Mouse (Mus musculus) testis, adult 2 months (tissue): ENCODE results near the gene Opcml. TPM values are rescaled to one million over a fixed set of nuclear protein-coding genes. Genes with fewer than 3 reads are reported as not detected.

Source experiments
- H3K27ac ChIP-seq: fragments of 200-500 bp; 2 replicates; pipeline ENCODE4 v1.5.1; 2012; ENCODE audit warnings: low read depth, low read length; ENCODE audit not compliant: control insufficient read depth, insufficient read depth
- H3K27me3 ChIP-seq: fragments of 200-500 bp; 2 replicates; pipeline ENCODE4 v1.6.1; 2012; ENCODE audit warnings: mild to moderate bottlenecking, low read length, moderate library complexity; ENCODE audit not compliant: control insufficient read depth, insufficient read depth
- H3K36me3 ChIP-seq: fragments of 200-500 bp; 2 replicates; pipeline ENCODE4 v1.6.1; 2012; ENCODE audit warnings: mild to moderate bottlenecking, low read length; ENCODE audit not compliant: control insufficient read depth, insufficient read depth
- H3K4me1 ChIP-seq: fragments of 200-500 bp; 2 replicates; pipeline ENCODE4 v1.6.1; 2012; ENCODE audit warnings: low read length; ENCODE audit not compliant: control insufficient read depth, insufficient read depth
- H3K4me3 ChIP-seq: fragments of 200-500 bp; 2 replicates; pipeline ENCODE4 v1.5.1; 2012; ENCODE audit warnings: low read depth, mild to moderate bottlenecking, low read length, moderate library complexity, mixed read lengths; ENCODE audit not compliant: control insufficient read depth
- CTCF ChIP-seq: fragments of 200-500 bp; IDR thresholded peaks from 2 replicates; pipeline ENCODE4 v1.5.1; 2012; ENCODE audit warnings: low read depth, mild to moderate bottlenecking, inconsistent platforms, low read length, moderate library complexity; ENCODE audit not compliant: control insufficient read depth, insufficient read depth, insufficient replicate concordance
- POLR2A ChIP-seq: fragments of 200-500 bp; IDR thresholded peaks from 2 replicates; pipeline ENCODE4 v1.6.1; 2012; ENCODE audit warnings: low read depth, mild to moderate bottlenecking, inconsistent platforms, low read length, moderate library complexity; ENCODE audit not compliant: control insufficient read depth
- polyA plus RNA-seq: library from polyadenylated mRNA; depleted of rRNA; stranded (reverse); fragments of >200 nt; gene quantifications from 2 replicates; pipeline ENCODE4 v1.2.3, GENCODE M21; 2012

Opcml gene
- polyA plus RNA-seq, 1 experiment = 0.62 TPM

DNA sequence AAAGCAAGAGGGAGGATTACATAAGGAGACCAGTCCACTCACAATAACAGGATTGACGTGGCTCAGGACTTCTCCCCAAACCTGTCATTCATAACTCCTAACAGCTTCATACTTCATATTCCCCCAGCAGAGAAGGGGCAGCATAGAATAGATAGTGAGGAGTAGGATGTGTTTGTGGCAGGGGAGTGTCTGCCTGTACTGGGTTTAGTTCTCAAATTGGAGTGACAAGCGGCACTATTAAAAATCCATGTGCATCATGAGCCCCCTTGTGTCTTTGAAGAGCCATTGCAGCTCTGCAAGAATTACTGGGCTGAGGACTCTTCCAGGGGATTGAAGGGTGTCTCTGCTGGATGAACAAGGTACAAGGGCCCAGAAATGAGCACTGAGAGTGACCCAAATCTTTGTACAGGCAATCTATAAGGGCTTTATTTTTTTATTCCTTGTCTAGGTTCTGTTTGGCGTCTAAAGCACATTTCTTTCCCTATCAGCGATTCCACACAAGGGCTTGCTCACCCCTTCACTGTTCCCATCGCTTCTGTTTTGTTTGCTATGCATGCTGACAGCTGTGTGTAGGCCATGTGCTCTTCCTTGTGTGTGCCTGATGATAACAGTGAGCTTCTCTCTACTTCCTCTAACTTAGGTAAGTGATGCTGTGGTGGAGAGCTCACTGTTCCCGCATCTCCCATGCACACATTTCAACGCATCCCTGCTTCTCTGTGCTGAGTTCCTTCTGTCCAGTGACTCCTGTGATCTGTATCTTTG, 457.3 kb downstream of the Opcml start:
- Histone ChIP-seq H3K36me3 (no peaks in the 10 kb centered on the region), H3K27me3 (no peaks in the 10 kb centered on the region), H3K4me3 (no peak overlapping the region), H3K27ac (no peak overlapping the region), H3K4me1 (no peaks in the 10 kb centered on the region)
- TF ChIP-seq POLR2A (no peak), CTCF (no peak)

DNA sequence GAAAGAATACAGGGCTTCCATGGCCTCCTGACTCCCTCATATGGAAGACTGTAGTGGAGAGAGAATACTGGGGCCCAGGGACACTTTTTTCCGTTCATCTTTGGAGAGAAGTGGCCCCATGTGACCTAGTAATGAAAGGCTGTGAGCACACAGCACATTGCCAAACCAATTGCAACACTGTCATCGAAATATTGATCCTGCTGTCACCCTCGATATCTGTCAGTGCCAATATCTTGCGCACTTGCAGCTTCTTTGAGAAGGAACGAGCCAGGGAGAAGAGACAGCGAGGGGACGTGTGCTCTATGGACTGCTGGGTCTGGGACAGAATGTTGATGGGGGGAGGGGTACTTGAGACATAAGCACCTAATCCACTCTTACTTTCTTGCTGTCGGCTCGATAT, 460.8 kb downstream of the Opcml start:
- Histone ChIP-seq H3K4me1 (no peaks in the 10 kb centered on the region), H3K36me3 (no peaks in the 10 kb centered on the region), H3K4me3 (no peak overlapping the region), H3K27me3 (no peaks in the 10 kb centered on the region), H3K27ac (no peak overlapping the region)
- TF ChIP-seq CTCF (no peak), POLR2A (no peak)

DNA sequence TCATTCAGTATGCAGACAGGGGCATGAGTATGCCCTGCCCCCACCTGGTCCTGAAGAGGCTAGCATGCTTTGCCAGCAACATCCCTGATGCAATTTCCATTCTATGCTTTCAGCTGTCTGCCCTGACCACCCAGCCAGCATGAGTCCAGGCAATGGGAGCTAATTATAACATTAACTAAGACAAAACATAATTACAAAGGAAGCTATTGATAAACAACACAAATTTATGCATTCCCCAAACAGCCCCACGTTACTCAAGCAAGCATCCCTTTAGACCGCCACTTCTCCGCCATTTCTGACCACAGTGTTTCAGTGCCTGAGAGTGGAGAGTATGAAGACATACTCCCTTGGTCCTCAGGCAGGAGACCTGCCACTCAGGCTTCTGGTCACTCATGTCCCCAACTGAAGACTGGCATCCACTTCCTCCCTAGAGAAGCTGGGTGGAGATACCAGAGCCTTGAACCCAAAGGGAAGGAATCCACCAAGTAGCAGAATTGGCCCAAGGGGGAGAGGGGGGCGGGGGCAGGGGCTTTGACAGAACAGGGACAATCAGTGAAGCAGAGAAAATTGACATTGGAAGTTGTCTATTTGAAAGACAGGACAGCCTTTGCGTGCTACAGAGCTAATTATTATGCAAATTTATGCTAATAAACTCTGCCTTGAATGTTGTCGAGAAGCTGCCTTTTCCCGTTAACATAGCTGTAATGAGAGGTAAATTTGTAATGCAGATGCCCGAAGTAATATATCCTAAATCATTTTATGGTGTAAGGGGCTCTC, 464.7 kb downstream of the Opcml start:
- Histone ChIP-seq H3K36me3 (no peaks in the 10 kb centered on the region), H3K27me3 (no peaks in the 10 kb centered on the region), H3K27ac (no peak overlapping the region), H3K4me3 (no peak overlapping the region), H3K4me1 (no peaks in the 10 kb centered on the region)
- no peak for TF ChIP-seq CTCF
- no peak for TF ChIP-seq POLR2A

DNA sequence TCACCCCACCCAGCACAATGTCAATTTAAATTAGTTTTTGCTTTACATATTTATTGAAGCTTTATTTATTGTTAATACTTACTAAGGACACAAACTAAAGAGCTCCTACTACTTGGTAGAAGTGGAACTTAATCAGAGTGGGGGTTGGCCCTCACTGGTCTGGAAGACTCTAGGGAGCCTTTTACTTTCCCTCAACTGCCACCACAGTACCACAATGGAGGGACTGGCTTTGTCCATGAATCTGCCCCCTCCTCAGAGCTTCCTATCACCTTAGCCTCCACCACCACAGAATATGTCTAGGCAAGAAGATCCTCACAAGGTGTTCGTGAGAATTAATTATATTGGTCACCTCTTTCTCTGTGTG, 465.3 kb downstream of the Opcml start:
- no peak overlapping the region for H3K27ac ChIP-seq
- no peaks in the 10 kb centered on the region for H3K36me3 ChIP-seq
- no peak overlapping the region for H3K4me3 ChIP-seq
- H3K27me3 ChIP-seq = no peaks in the 10 kb centered on the region
- no peak for TF ChIP-seq POLR2A
- no peak for TF ChIP-seq CTCF
- H3K4me1 ChIP-seq = no peaks in the 10 kb centered on the region

DNA sequence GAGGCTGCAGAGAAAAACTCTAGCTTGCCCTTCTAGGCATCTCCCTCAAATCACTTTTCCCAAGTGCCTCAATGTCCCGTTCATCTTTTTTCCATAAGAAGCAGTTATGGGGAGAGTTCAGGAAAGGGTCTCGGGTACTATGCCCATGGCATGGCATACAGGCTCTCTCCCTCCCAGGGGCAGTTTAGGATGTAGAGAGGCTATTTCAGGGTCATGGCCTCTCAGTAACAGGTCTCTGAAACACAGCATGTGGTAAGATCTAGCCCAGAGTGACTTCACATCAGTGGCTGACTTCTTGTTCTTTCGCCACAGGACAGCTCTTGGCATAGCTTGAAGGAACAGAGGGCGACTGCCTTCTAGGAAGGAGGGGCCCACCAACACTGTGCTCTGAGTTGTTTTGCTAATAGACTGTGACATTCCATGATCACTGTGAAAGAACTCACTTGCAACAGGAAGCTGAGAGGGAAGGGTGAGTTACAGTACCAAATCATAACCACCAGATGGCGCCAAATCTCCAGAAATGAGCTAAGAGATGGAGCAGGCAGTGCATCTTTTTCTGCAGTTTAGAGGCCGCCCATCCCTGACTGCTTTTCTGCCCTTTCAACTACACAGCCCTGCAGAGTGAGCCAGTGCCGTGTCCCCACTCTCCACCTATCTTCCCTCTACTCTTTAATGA, 470.6 kb downstream of the Opcml start:
- Histone ChIP-seq H3K27me3 (no peaks in the 10 kb centered on the region), H3K36me3 (no peaks in the 10 kb centered on the region), H3K4me1 (no peaks in the 10 kb centered on the region), H3K27ac (no peak overlapping the region), H3K4me3 (no peak overlapping the region)
- TF ChIP-seq CTCF (peak; percentile 43; the same call in 1 of the 2 replicates), POLR2A (no peak)

DNA sequence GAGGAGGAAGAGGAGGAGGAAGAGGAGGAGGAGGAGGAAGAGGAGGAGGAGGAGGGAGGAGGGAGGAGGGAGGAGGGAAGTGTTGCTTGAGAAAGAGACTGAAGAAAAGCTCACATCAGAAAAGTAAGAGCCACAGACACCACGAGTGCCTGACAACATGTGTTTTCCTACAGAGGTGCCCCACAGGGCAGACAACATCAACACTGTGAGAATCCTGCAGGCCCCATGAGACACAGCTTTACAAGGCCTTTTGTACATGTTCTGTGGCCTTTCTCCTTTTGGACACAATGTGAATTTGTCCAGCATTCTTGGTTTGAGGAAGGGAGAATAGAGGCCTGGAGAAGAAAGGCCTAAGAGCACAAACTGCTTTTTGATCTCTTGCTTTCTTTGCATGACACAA, 471.4 kb downstream of the Opcml start:
- Histone ChIP-seq H3K27me3 (no peaks in the 10 kb centered on the region), H3K36me3 (no peaks in the 10 kb centered on the region), H3K4me1 (no peaks in the 10 kb centered on the region), H3K27ac (no peak overlapping the region), H3K4me3 (no peak overlapping the region)
- TF ChIP-seq POLR2A = no peak
- TF ChIP-seq CTCF = no peak

DNA sequence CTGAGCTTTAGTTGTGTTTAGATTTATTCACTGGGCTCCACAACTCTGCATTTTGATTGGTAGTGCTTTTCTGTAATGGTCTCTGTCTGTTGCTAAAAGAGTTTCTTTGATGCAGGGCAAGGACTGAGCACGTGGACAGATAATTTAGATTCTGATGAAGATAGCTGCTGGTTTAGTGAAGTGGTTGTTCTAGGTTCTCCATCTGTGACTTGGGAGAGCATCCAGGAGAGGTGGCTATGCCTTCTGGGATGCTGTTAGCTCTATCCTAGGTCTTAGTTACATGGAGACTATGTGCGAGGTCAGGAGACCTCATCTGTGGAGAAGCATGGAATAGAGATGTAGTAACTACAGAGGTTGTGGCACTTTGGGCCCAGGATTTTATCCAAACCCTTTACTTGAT, 472.3 kb downstream of the Opcml start:
- H3K27me3 ChIP-seq = no peaks in the 10 kb centered on the region
- H3K27ac ChIP-seq = no peak overlapping the region
- no peak overlapping the region for H3K4me3 ChIP-seq
- H3K4me1 ChIP-seq = no peaks in the 10 kb centered on the region
- TF ChIP-seq POLR2A (no peak), CTCF (no peak)
- H3K36me3 ChIP-seq = no peaks in the 10 kb centered on the region
